Mouse (Mus musculus) liver, embryonic 12.5 days (tissue): ENCODE measurements at regions not wholly inside any gene's neighbourhood (a gene's known extent, or its start where the extent isn't known, plus 50 kb on each side); places are given as distances from the start of the nearest gene placed in this dataset.
"Not testable (repeated sequence)": the region's sequence is repeated elsewhere in the genome, so short reads cannot be mapped to it uniquely, and the experiment has no call there.

Source experiments
- ATAC-seq: fragments of 200-750 bp; cut with Nextera tagmentation; 2 replicates; pipeline ENCODE4 v1.8.0; 2017; ENCODE audit warnings: moderate number of reproducible peaks, mild to moderate bottlenecking, moderate library complexity
- H3K27ac ChIP-seq: fragments of 300-500 bp; sonication (generic); 2 replicates; pipeline ENCODE4 v1.5.1; 2016; ENCODE audit warnings: mild to moderate bottlenecking
- H3K27me3 ChIP-seq: fragments of 300-500 bp; sonication (generic); replicated peaks from 2 replicates; pipeline ENCODE4 v1.6.1; 2016; ENCODE audit warnings: mild to moderate bottlenecking, moderate library complexity
- H3K36me3 ChIP-seq: fragments of 300-500 bp; sonication (generic); 2 replicates; pipeline ENCODE4 v1.6.1; 2016; ENCODE audit warnings: mild to moderate bottlenecking, moderate library complexity
- H3K4me1 ChIP-seq: fragments of 300-500 bp; sonication (generic); 2 replicates; pipeline ENCODE4 v1.6.1; 2016
- H3K4me2 ChIP-seq: fragments of 300-500 bp; sonication (generic); 2 replicates; pipeline ENCODE4 v1.6.1; 2016; ENCODE audit warnings: mild to moderate bottlenecking, moderate library complexity
- H3K4me3 ChIP-seq: fragments of 300-500 bp; sonication (generic); 2 replicates; pipeline ENCODE4 v1.5.1; 2016; ENCODE audit warnings: mild to moderate bottlenecking, moderate library complexity
- H3K9ac ChIP-seq: fragments of 300-500 bp; sonication (generic); 2 replicates; pipeline ENCODE4 v1.6.1; 2016; ENCODE audit warnings: mild to moderate bottlenecking, moderate library complexity
- H3K9me3 ChIP-seq: fragments of 300-500 bp; sonication (generic); replicated peaks from 2 replicates; pipeline ENCODE4 v1.6.1; 2016; ENCODE audit warnings: mild to moderate bottlenecking, moderate library complexity
- WGBS: fragments of 180-500 bp; shearing (Covaris S2); methylation state at CpG from one replicate; pipeline ENCODE4 v1.1.7; 2016; ENCODE audit not compliant: insufficient replicate concordance; 5-methylcytosine and 5-hydroxymethylcytosine counted together

GRCm38 (mm10) chr4:5590531-5590930 is 797.4 kb upstream of the Impad1 start:
- no peaks in the 10 kb centered on the region for H3K36me3 ChIP-seq
- H3K9ac ChIP-seq, result no peak overlapping the region
- H3K27me3 ChIP-seq, result no peaks in the 10 kb centered on the region
- H3K4me2 ChIP-seq, result no peak overlapping the region
- no peak overlapping the region for H3K4me3 ChIP-seq
- no peak overlapping the region for H3K27ac ChIP-seq
- no peak for ATAC-seq
- no peaks in the 10 kb centered on the region for H3K4me1 ChIP-seq
- H3K9me3 ChIP-seq, result no peaks in the 10 kb centered on the region
- WGBS, result 47% methylated on average over 4 of the region's 4 CpGs

- ATAC-seq, result no peak
Measured at GRCm38 (mm10) chr4:5587465-5587864, 794.3 kb upstream of the Impad1 start.

GRCm38 (mm10) chr4:5585205-5585604 is 792.0 kb upstream of the Impad1 start:
- 61% methylated on average over 4 of the region's 4 CpGs for WGBS
- ATAC-seq, result no peak

More at GRCm38 (mm10) chr4:5587465-5587864, 794.3 kb upstream of the Impad1 start:
- no peak overlapping the region for H3K4me3 ChIP-seq
- no peaks in the 10 kb centered on the region for H3K27me3 ChIP-seq
- no peak overlapping the region for H3K9ac ChIP-seq
- 67% methylated on average over 4 of the region's 4 CpGs for WGBS
- no peaks in the 10 kb centered on the region for H3K4me1 ChIP-seq
- H3K9me3 ChIP-seq, result no peaks in the 10 kb centered on the region
- no peaks in the 10 kb centered on the region for H3K36me3 ChIP-seq
- H3K4me2 ChIP-seq, result no peak overlapping the region
- H3K27ac ChIP-seq, result no peak overlapping the region

GRCm38 (mm10) chr4:5583989-5584677 is 791.0 kb upstream of the Impad1 start:
- no peak for ATAC-seq
- no peaks in the 10 kb centered on the region for H3K4me1 ChIP-seq
- H3K36me3 ChIP-seq, result no peaks in the 10 kb centered on the region
- WGBS, result 48% methylated on average over 6 of the region's 6 CpGs
- H3K27ac ChIP-seq, result no peak overlapping the region
- H3K9ac ChIP-seq, result no peak overlapping the region
- no peaks in the 10 kb centered on the region for H3K27me3 ChIP-seq
- no peaks in the 10 kb centered on the region for H3K9me3 ChIP-seq
- H3K4me2 ChIP-seq, result no peak overlapping the region
- no peak overlapping the region for H3K4me3 ChIP-seq

More at GRCm38 (mm10) chr4:5585205-5585604, 792.0 kb upstream of the Impad1 start:
- H3K4me2 ChIP-seq, result no peak overlapping the region
- H3K36me3 ChIP-seq, result no peaks in the 10 kb centered on the region
- no peak overlapping the region for H3K9ac ChIP-seq
- H3K27ac ChIP-seq, result no peak overlapping the region
- H3K4me3 ChIP-seq, result no peak overlapping the region
- no peaks in the 10 kb centered on the region for H3K4me1 ChIP-seq
- no peaks in the 10 kb centered on the region for H3K9me3 ChIP-seq
- no peaks in the 10 kb centered on the region for H3K27me3 ChIP-seq

GRCm38 (mm10) chr4:5568076-5568475 is 774.9 kb upstream of the Impad1 start:
- Histone ChIP-seq H3K27me3 (no peaks in the 10 kb centered on the region), H3K9ac (no peak overlapping the region), H3K36me3 (no peaks in the 10 kb centered on the region), H3K4me1 (no peaks in the 10 kb centered on the region), H3K4me3 (no peak overlapping the region), H3K9me3 (no peaks in the 10 kb centered on the region), H3K27ac (no peak overlapping the region), H3K4me2 (no peak overlapping the region)
- no peak for ATAC-seq

GRCm38 (mm10) chr4:5560001-5560657 is 767.0 kb upstream of the Impad1 start:
- WGBS, result 65% methylated on average over 3 of the region's 3 CpGs
- H3K27me3 ChIP-seq, result no peaks in the 10 kb centered on the region
- no peaks in the 10 kb centered on the region for H3K36me3 ChIP-seq
- H3K4me3 ChIP-seq, result no peak overlapping the region
- no peaks in the 10 kb centered on the region for H3K4me1 ChIP-seq
- ATAC-seq, result no peak
- no peaks in the 10 kb centered on the region for H3K9me3 ChIP-seq
- no peak overlapping the region for H3K4me2 ChIP-seq
- H3K9ac ChIP-seq, result no peak overlapping the region
- no peak overlapping the region for H3K27ac ChIP-seq

GRCm38 (mm10) chr4:5540155-5540554 is 747.0 kb upstream of the Impad1 start:
- ATAC-seq, result no peak
- no peaks in the 10 kb centered on the region for H3K36me3 ChIP-seq
- no peak overlapping the region for H3K27ac ChIP-seq
- no peak overlapping the region for H3K9ac ChIP-seq
- no peak overlapping the region for H3K4me2 ChIP-seq
- H3K9me3 ChIP-seq, result no peaks in the 10 kb centered on the region
- no peaks in the 10 kb centered on the region for H3K27me3 ChIP-seq
- H3K4me1 ChIP-seq, result no peaks in the 10 kb centered on the region
- WGBS, result 58% methylated on average over 3 of the region's 3 CpGs
- H3K4me3 ChIP-seq, result no peak overlapping the region

GRCm38 (mm10) chr4:5530416-5530815 is 737.3 kb upstream of the Impad1 start:
- no peaks in the 10 kb centered on the region for H3K36me3 ChIP-seq
- no peaks in the 10 kb centered on the region for H3K27me3 ChIP-seq
- H3K4me1 ChIP-seq, result no peaks in the 10 kb centered on the region
- H3K27ac ChIP-seq, result no peak overlapping the region
- no peak for ATAC-seq
- H3K9ac ChIP-seq, result no peak overlapping the region
- no peaks in the 10 kb centered on the region for H3K9me3 ChIP-seq
- WGBS, result 62% methylated on average over 4 of the region's 4 CpGs
- no peak overlapping the region for H3K4me2 ChIP-seq
- no peak overlapping the region for H3K4me3 ChIP-seq

GRCm38 (mm10) chr4:5518522-5518921 is 725.4 kb upstream of the Impad1 start:
- Histone ChIP-seq H3K27ac (no peak overlapping the region), H3K9ac (no peak overlapping the region), H3K36me3 (no peaks in the 10 kb centered on the region), H3K4me1 (no peaks in the 10 kb centered on the region), H3K27me3 (no peaks in the 10 kb centered on the region), H3K4me2 (no peak overlapping the region), H3K4me3 (no peak overlapping the region), H3K9me3 (no peaks in the 10 kb centered on the region)
- WGBS, result 58% methylated on average over 2 of the region's 2 CpGs
- ATAC-seq, result no peak

- not testable (repeated sequence) for H3K27ac ChIP-seq, H3K4me2 ChIP-seq, H3K4me3 ChIP-seq, H3K36me3 ChIP-seq, H3K4me1 ChIP-seq, H3K9ac ChIP-seq, ATAC-seq, H3K9me3 ChIP-seq, H3K27me3 ChIP-seq
- WGBS, result 70% methylated on average over 6 of the region's 6 CpGs
Measured at GRCm38 (mm10) chr4:5515426-5515825, 722.3 kb upstream of the Impad1 start.

GRCm38 (mm10) chr4:5511743-5512142 is 718.6 kb upstream of the Impad1 start:
- Histone ChIP-seq H3K4me1 (no peaks in the 10 kb centered on the region), H3K9ac (no peak overlapping the region), H3K27ac (no peak overlapping the region), H3K4me3 (no peak overlapping the region), H3K27me3 (no peaks in the 10 kb centered on the region), H3K4me2 (no peak overlapping the region), H3K36me3 (no peaks in the 10 kb centered on the region), H3K9me3 (no peaks in the 10 kb centered on the region)
- ATAC-seq, result no peak

- H3K9ac ChIP-seq, result no peak overlapping the region
- no peak for ATAC-seq
- WGBS, result 54% methylated on average over 5 of the region's 5 CpGs
- no peaks in the 10 kb centered on the region for H3K4me1 ChIP-seq
- H3K27ac ChIP-seq, result no peak overlapping the region
- no peak overlapping the region for H3K4me2 ChIP-seq
- no peaks in the 10 kb centered on the region for H3K36me3 ChIP-seq
- H3K27me3 ChIP-seq, result no peaks in the 10 kb centered on the region
- H3K4me3 ChIP-seq, result no peak overlapping the region
- H3K9me3 ChIP-seq, result no peaks in the 10 kb centered on the region
Measured at GRCm38 (mm10) chr4:5509398-5509797, 716.2 kb upstream of the Impad1 start.

GRCm38 (mm10) chr4:5495012-5495411 is 701.9 kb upstream of the Impad1 start:
- Histone ChIP-seq H3K4me2 (no peak overlapping the region), H3K4me1 (no peaks in the 10 kb centered on the region), H3K9me3 (no peaks in the 10 kb centered on the region), H3K4me3 (no peak overlapping the region), H3K27me3 (no peaks in the 10 kb centered on the region), H3K36me3 (no peaks in the 10 kb centered on the region), H3K27ac (no peak overlapping the region), H3K9ac (no peak overlapping the region)
- WGBS, result 65% methylated on average over 1 of the region's 1 CpGs
- no peak for ATAC-seq
